Mouse (Mus musculus) gonadal fat pad, adult 2 months (tissue): ENCODE data around the gene Sycn. TPM values are rescaled to one million over a fixed set of nuclear protein-coding genes. Genes with fewer than 3 reads are reported as not detected.

Experiments used
- DNase-seq: peaks from one replicate; pipeline ENCODE4 v3.0.0-alpha.2; 2012; ENCODE audit warnings: low read depth
- polyA plus RNA-seq: library from polyadenylated mRNA; depleted of rRNA; stranded (reverse); fragments of >200 nt; gene quantifications from 2 replicates; pipeline ENCODE4 v1.2.3, GENCODE M21; 2012; rRNA removed

Gene Sycn
- polyA plus RNA-seq, 1 experiment: 6.9 TPM

DNA sequence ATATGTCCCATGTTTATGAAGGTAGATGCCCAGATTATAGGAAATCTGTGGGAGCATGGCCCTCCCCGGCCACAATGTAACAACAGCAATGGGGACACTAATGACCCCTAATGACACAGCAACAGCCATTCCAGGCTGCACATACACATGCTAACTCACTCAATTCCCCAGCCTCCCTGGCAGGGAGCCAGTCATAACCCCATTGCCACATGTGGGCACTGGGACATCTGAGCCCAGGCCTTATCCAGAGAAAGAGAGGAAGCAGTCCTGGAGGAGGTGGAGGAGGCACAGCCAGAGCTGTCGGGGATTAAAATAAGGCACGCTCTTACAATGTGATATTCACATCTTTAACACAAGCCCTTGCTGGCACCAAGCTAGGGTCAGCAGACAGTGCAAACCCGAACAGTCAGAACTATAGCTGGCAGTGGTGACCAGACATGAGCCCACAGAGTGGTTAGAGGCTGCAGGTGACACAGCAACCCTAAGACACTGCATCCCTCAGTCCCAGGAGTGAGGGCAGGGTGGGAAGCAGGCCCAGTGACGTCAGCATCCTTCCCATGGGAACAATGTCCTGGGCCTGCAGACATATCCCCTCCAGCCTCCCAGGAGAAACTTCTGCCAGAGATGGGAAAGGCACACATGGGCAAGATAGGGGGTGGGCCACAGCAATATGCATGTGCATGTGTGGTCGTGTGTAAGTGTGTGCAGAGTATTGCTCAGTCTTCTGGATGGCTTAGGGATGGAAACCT lies 46.2 kb downstream of the Sycn start:
- DNase-seq: no peak

DNA sequence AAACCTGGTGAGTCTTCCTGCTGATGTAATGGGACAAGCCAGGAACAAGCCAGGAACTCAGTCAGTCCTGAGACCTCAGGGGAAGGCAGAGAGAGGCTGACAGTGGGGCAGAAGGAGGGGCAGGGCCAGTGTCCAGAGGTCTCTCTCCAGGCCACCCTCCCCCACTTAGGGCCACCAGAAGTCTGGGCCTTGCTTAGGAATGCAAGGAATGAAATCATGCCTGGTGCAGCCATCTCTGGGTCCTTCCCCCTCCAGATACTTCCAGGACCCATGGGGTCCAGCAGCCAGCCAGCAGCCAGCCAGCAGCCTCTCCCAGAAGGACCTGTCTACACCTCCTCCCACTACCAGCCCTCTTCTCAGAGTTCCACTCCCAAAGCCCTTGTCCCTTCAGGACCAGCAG lies 47.0 kb downstream of the Sycn start:
- DNase-seq: no peak

Other genes starting within 250 kb of the Sycn start
- gene Selenov, start 249.7 kb upstream of the Sycn start, polyA plus RNA-seq: 1.0 and 1.2 TPM in 2 replicates
- gene Dll3, start 238.6 kb upstream of the Sycn start, polyA plus RNA-seq: 0.11 TPM in 2 replicates
- 81.9 and 89.8 TPM in 2 replicates for gene Timm50, start 228.8 kb upstream of the Sycn start, polyA plus RNA-seq
- gene Supt5, start 202.1 kb upstream of the Sycn start, polyA plus RNA-seq: 106 and 108 TPM in 2 replicates
- gene Rps16, start 190.2 kb upstream of the Sycn start, polyA plus RNA-seq: 901 and 971 TPM in 2 replicates
- 21.5 and 25.0 TPM in 2 replicates for gene Plekhg2, start 168.3 kb upstream of the Sycn start, polyA plus RNA-seq
- gene Zfp36, start 160.6 kb upstream of the Sycn start, polyA plus RNA-seq: 37.7 and 40.8 TPM in 2 replicates
- 49.8 and 58.9 TPM in 2 replicates for gene Med29, start 148.2 kb upstream of the Sycn start, polyA plus RNA-seq
- gene Paf1, start 147.9 kb upstream of the Sycn start, polyA plus RNA-seq: 78.0 and 96.3 TPM in 2 replicates
- 8.6 and 10.3 TPM in 2 replicates for gene Gmfg, start 103.4 kb upstream of the Sycn start, polyA plus RNA-seq
- gene Lrfn1, start 88.9 kb upstream of the Sycn start, polyA plus RNA-seq: 6.6 and 7.1 TPM in 2 replicates
- gene Ifnl2, start 30.4 kb upstream of the Sycn start, polyA plus RNA-seq: not detected in 2 replicates
- gene Ifnl3, start 18.0 kb upstream of the Sycn start, polyA plus RNA-seq: not detected in 2 replicates
- 0.23 and 0.65 TPM in 2 replicates for gene Nccrp1, start 6.4 kb downstream of the Sycn start, polyA plus RNA-seq
- gene Samd4b, start 57.3 kb downstream of the Sycn start, polyA plus RNA-seq: 72.6 and 88.2 TPM in 2 replicates
- gene Pak4, start 57.3 kb downstream of the Sycn start, polyA plus RNA-seq: 33.8 and 43.6 TPM in 2 replicates
- 0.37 TPM in 1 of 2 replicates, not detected in the other for gene Acp7, start 90.4 kb downstream of the Sycn start, polyA plus RNA-seq
- 2.4 and 3.1 TPM in 2 replicates for gene Fbxo27, start 152.0 kb downstream of the Sycn start, polyA plus RNA-seq
- gene Fbxo17, start 175.9 kb downstream of the Sycn start, polyA plus RNA-seq: 1.5 and 1.6 TPM in 2 replicates
- 56.6 and 58.3 TPM in 2 replicates for gene Mrps12, start 200.9 kb downstream of the Sycn start, polyA plus RNA-seq
- 12.5 and 16.1 TPM in 2 replicates for gene Sars2, start 201.1 kb downstream of the Sycn start, polyA plus RNA-seq
- gene Ccer2, start 215.3 kb downstream of the Sycn start, polyA plus RNA-seq: not detected in 2 replicates
- 88.4 and 92.4 TPM in 2 replicates for gene Sirt2, start 225.8 kb downstream of the Sycn start, polyA plus RNA-seq
- gene Nfkbib, start 226.6 kb downstream of the Sycn start, polyA plus RNA-seq: 39.2 and 41.0 TPM in 2 replicates
- 2.7 and 3.7 TPM in 2 replicates for gene Rinl, start 248.1 kb downstream of the Sycn start, polyA plus RNA-seq